Mouse (Mus musculus) ES-Bruce4 (cell line): ENCODE data around the gene Gm13212.
"Not testable (repeated sequence)": the region's sequence is repeated elsewhere in the genome, so short reads cannot be mapped to it uniquely, and the experiment has no call there.

ENCODE experiments used
- CTCF ChIP-seq: IDR thresholded peaks from one replicate; pipeline ENCODE4 v1.8.1; 2011; ENCODE audit warnings: low read depth, low read length
- POLR2A ChIP-seq: IDR thresholded peaks from one replicate; pipeline ENCODE4 v1.8.1; 2011; ENCODE audit warnings: low read length; ENCODE audit not compliant: insufficient read depth

DNA sequence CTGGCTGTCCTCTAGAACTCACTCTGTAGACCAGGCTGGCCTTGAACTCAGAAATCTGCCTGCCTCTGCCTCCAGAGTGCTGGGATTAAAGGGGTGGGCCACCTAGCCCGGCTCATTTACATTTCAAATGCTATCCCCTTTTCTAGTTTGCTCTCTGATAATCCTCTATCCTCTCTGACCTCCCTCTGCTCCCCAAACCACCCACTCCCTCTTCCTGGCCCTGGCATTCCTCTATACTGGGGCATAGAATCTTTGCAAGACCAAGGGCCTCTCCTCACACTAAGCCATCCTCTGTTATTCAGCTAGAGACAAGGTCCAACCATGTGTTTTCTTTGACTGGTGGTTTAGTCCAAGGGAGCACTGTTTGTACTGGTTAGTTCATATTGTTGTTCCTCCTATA, 9.2 kb downstream of the Gm13212 start:
- TF ChIP-seq CTCF, POLR2A: not testable (repeated sequence)
